21 mouse cellular contexts compared by ENCODE assay signal in the genomic region with DNA sequence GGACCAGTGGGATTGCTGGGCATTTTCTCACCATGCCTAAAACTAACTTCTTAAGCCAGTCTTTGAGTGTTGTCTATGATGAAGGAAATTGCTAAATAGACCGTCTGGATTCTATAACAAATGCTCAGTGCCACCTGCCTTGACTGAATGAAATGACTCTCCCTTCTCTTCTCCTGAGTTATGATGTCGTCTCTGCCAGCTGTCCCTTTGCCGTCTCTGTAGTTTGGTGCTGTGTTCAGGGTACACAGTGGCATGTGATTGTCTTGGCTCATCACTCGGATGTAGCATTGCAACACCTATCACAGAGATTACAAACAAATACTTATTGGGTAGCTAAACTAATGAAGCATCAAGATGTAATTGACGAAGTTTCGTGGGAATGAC.
DNase-seq lines count a peak whose midpoint lies in the region; ATAC-seq and TF ChIP-seq lines count a peak whose summit lies in the region.
"Had no signal": no experiment of that assay in that cellular context is flagged by ENCODE, and none has a peak within 500 bp of the region (broad histone marks: within the 10 kb centered on the region; RNA-seq: fewer than 3 reads in every experiment).

No protein-coding gene starts in this region.

- no peak overlapping the region for H3K9ac ChIP-seq in midbrain, embryonic 13.5 days (replicated peaks)
- no peak overlapping the region for H3K9ac ChIP-seq in forebrain, embryonic 14.5 days (ENCODE audit: low read length)
- H3K9ac ChIP-seq in neural tube, embryonic 15.5 days (replicated peaks), result no peak overlapping the region
- H3K9ac ChIP-seq: embryonic facial prominence, embryonic 15.5 days; heart, embryonic 12.5 days; hindbrain, embryonic 15.5 days had no signal

- no peak for ATAC-seq in midbrain, embryonic 13.5 days
- no peak for ATAC-seq in forebrain, embryonic 14.5 days
- ATAC-seq in neural tube, embryonic 15.5 days (ENCODE audit: low FRiP score), result no peak
- ATAC-seq: activated CD4-positive, CD25-positive, alpha-beta regulatory T cell, adult 4 months; inflammation-experienced regulatory T-cells, adult 6 months; Patski had no signal

- no peak for TF ChIP-seq CTCF in cerebellum, adult 2 months (IDR thresholded peaks at IDR 0.05; ENCODE audit: borderline replicate concordance, insufficient read depth, low read depth, low read length)
- no peak for TF ChIP-seq CTCF in kidney, adult 2 months (conservative IDR thresholded peaks at IDR 0.05; ENCODE audit: insufficient read depth, insufficient read length, low read depth, low read length)

- WGBS in midbrain, embryonic 13.5 days, result 65% methylated on average over 6 of the region's 6 CpGs
- 88% methylated on average over 6 of the region's 6 CpGs for WGBS in midbrain, embryonic 10.5 days
- 86% methylated on average over 6 of the region's 6 CpGs for WGBS in forebrain, embryonic 10.5 days
- WGBS in forebrain, embryonic 14.5 days, result 43% methylated on average over 6 of the region's 6 CpGs
- 82% methylated on average over 6 of the region's 6 CpGs for WGBS in limb, embryonic 10.5 days
- 51% methylated on average over 6 of the region's 6 CpGs for WGBS in cerebellum, adult 2 months
- WGBS in kidney, adult 2 months, result 80% methylated on average over 6 of the region's 6 CpGs
- 53% methylated on average over 6 of the region's 6 CpGs for WGBS in neural tube, embryonic 15.5 days

- peaks cover 15% of the 10 kb centered on the region for H3K4me1 ChIP-seq in midbrain, embryonic 13.5 days (replicated peaks)
- peaks cover 6% of the 10 kb centered on the region; the same call in 1 of the 2 replicates for H3K4me1 ChIP-seq in midbrain, embryonic 10.5 days
- H3K4me1 ChIP-seq in forebrain, embryonic 10.5 days, result peaks cover 40% of the 10 kb centered on the region
- peaks cover 31% of the 10 kb centered on the region for H3K4me1 ChIP-seq in forebrain, embryonic 14.5 days (ENCODE audit: control insufficient read depth, insufficient read depth, low read length)
- H3K4me1 ChIP-seq in limb, embryonic 10.5 days, result peaks cover 48% of the 10 kb centered on the region
- H3K4me1 ChIP-seq in cerebellum, adult 2 months (ENCODE audit: control insufficient read depth, insufficient read depth, low read length), result no peaks in the 10 kb centered on the region
- H3K4me1 ChIP-seq in kidney, adult 2 months (ENCODE audit: control insufficient read depth, insufficient read depth, low read length), result no peaks in the 10 kb centered on the region
- H3K4me1 ChIP-seq in neural tube, embryonic 15.5 days, result 0 out of 2 replicates have a peak, but pooled peaks cover 7% of the 10 kb centered on the region
- H3K4me1 ChIP-seq: heart, embryonic 12.5 days had no signal

- peak overlapping the region; percentile 25 for H3K27ac ChIP-seq in midbrain, embryonic 13.5 days
- no peak overlapping the region for H3K27ac ChIP-seq in midbrain, embryonic 10.5 days (replicated peaks)
- peak overlapping the region; percentile 63 for H3K27ac ChIP-seq in forebrain, embryonic 10.5 days
- 0 out of 2 replicates have a peak overlapping the region, but pooled peaks have one; percentile 28 for H3K27ac ChIP-seq in forebrain, embryonic 14.5 days (ENCODE audit: low read depth, low read length)
- peak overlapping the region; percentile 53; the same call in 1 of the 2 replicates for H3K27ac ChIP-seq in limb, embryonic 10.5 days
- H3K27ac ChIP-seq in cerebellum, adult 2 months (ENCODE audit: insufficient read depth, low read length), result no peak overlapping the region
- no peak overlapping the region for H3K27ac ChIP-seq in kidney, adult 2 months (ENCODE audit: insufficient read depth, low read depth, low read length)
- H3K27ac ChIP-seq in neural tube, embryonic 15.5 days (replicated peaks), result no peak overlapping the region
- H3K27ac ChIP-seq: embryonic facial prominence, embryonic 15.5 days; heart, adult 2 months; hindbrain, embryonic 10.5 days; hindbrain, embryonic 15.5 days had no signal

- no peak overlapping the region for H3K4me3 ChIP-seq in midbrain, embryonic 13.5 days (replicated peaks)
- no peak overlapping the region for H3K4me3 ChIP-seq in midbrain, embryonic 10.5 days
- no peak overlapping the region for H3K4me3 ChIP-seq in forebrain, embryonic 10.5 days
- no peak overlapping the region for H3K4me3 ChIP-seq in forebrain, embryonic 14.5 days (ENCODE audit: low read depth, low read length)
- H3K4me3 ChIP-seq in limb, embryonic 10.5 days, result no peak overlapping the region
- no peak overlapping the region for H3K4me3 ChIP-seq in cerebellum, adult 2 months (replicated peaks; ENCODE audit: insufficient read depth, low read depth, low read length)
- H3K4me3 ChIP-seq in kidney, adult 2 months (ENCODE audit: insufficient read depth, low read depth, low read length), result no peak overlapping the region
- no peak overlapping the region for H3K4me3 ChIP-seq in neural tube, embryonic 15.5 days (replicated peaks)
- H3K4me3 ChIP-seq: embryonic facial prominence, embryonic 15.5 days; heart, adult 2 months; heart, embryonic 12.5 days; hindbrain, embryonic 10.5 days; hindbrain, embryonic 15.5 days had no signal

- DNase-seq in midbrain, embryonic 10.5 days (ENCODE audit: low spot score), result no peak
- no peak for DNase-seq in forebrain, embryonic 10.5 days (ENCODE audit: extremely low spot score, low spot score)
- DNase-seq in forebrain, embryonic 14.5 days (ENCODE audit: low spot score), result no peak
- no peak for DNase-seq in limb, embryonic 10.5 days (ENCODE audit: low spot score)
- no peak for DNase-seq in cerebellum, adult 2 months
- no peak for DNase-seq in kidney, adult 2 months
- DNase-seq: adrenal gland, postnatal 14 days; cerebellum, adult 8-10 months; gastrocnemius, postnatal 10 days; heart, adult 2 months; kidney, adult 11 months had no signal

- TF ChIP-seq POLR2A in cerebellum, adult 2 months (IDR thresholded peaks at IDR 0.05; ENCODE audit: borderline replicate concordance, insufficient read depth, low read length), result no peak
- TF ChIP-seq POLR2A in kidney, adult 2 months (IDR thresholded peaks at IDR 0.05; ENCODE audit: low read depth, low read length), result no peak

- no peaks in the 10 kb centered on the region for H3K36me3 ChIP-seq in midbrain, embryonic 13.5 days
- H3K36me3 ChIP-seq in midbrain, embryonic 10.5 days, result no peaks in the 10 kb centered on the region
- H3K36me3 ChIP-seq in forebrain, embryonic 10.5 days (replicated peaks), result no peaks in the 10 kb centered on the region
- no peaks in the 10 kb centered on the region for H3K36me3 ChIP-seq in forebrain, embryonic 14.5 days (ENCODE audit: control insufficient read depth, insufficient read depth, low read length)
- H3K36me3 ChIP-seq in limb, embryonic 10.5 days, result no peaks in the 10 kb centered on the region
- H3K36me3 ChIP-seq in kidney, adult 2 months (ENCODE audit: control insufficient read depth, insufficient read depth, low read length), result no peaks in the 10 kb centered on the region
- H3K36me3 ChIP-seq in neural tube, embryonic 15.5 days, result no peaks in the 10 kb centered on the region
- H3K36me3 ChIP-seq: embryonic facial prominence, embryonic 15.5 days; heart, embryonic 12.5 days; hindbrain, embryonic 10.5 days; hindbrain, embryonic 15.5 days had no signal

- H3K27me3 ChIP-seq in midbrain, embryonic 13.5 days, result no peaks in the 10 kb centered on the region
- no peaks in the 10 kb centered on the region for H3K27me3 ChIP-seq in midbrain, embryonic 10.5 days (ENCODE audit: low read depth, poor library complexity, severe bottlenecking)
- H3K27me3 ChIP-seq in forebrain, embryonic 10.5 days (ENCODE audit: poor library complexity, severe bottlenecking), result no peaks in the 10 kb centered on the region
- no peaks in the 10 kb centered on the region for H3K27me3 ChIP-seq in forebrain, embryonic 14.5 days (replicated peaks; ENCODE audit: control insufficient read depth, insufficient read depth, low read length)
- no peaks in the 10 kb centered on the region for H3K27me3 ChIP-seq in limb, embryonic 10.5 days (ENCODE audit: low read depth, poor library complexity, severe bottlenecking)
- no peaks in the 10 kb centered on the region; the same call in 1 of the 2 replicates for H3K27me3 ChIP-seq in cerebellum, adult 2 months (ENCODE audit: control insufficient read depth, insufficient read depth, low read length)
- H3K27me3 ChIP-seq in kidney, adult 2 months (replicated peaks; ENCODE audit: control insufficient read depth, insufficient read depth, low read length), result no peaks in the 10 kb centered on the region
- no peaks in the 10 kb centered on the region for H3K27me3 ChIP-seq in neural tube, embryonic 15.5 days (replicated peaks)
- H3K27me3 ChIP-seq: CH12.LX; embryonic facial prominence, embryonic 15.5 days; hindbrain, embryonic 15.5 days; Patski had no signal

- H3K9me3 ChIP-seq in midbrain, embryonic 13.5 days, result no peaks in the 10 kb centered on the region
- no peaks in the 10 kb centered on the region for H3K9me3 ChIP-seq in midbrain, embryonic 10.5 days (replicated peaks)
- H3K9me3 ChIP-seq in forebrain, embryonic 10.5 days, result no peaks in the 10 kb centered on the region; the same call in 1 of the 2 replicates
- H3K9me3 ChIP-seq in forebrain, embryonic 14.5 days (replicated peaks; ENCODE audit: control insufficient read depth, low read length), result no peaks in the 10 kb centered on the region
- H3K9me3 ChIP-seq in limb, embryonic 10.5 days (replicated peaks), result no peaks in the 10 kb centered on the region
- no peaks in the 10 kb centered on the region for H3K9me3 ChIP-seq in neural tube, embryonic 15.5 days (replicated peaks)
- H3K9me3 ChIP-seq: embryonic facial prominence, embryonic 15.5 days; heart, embryonic 12.5 days; hindbrain, embryonic 10.5 days; hindbrain, embryonic 15.5 days had no signal

- no peak overlapping the region for H3K4me2 ChIP-seq in midbrain, embryonic 13.5 days (replicated peaks)
- no peak overlapping the region for H3K4me2 ChIP-seq in forebrain, embryonic 14.5 days (ENCODE audit: low read length)
- no peak overlapping the region for H3K4me2 ChIP-seq in neural tube, embryonic 15.5 days
- H3K4me2 ChIP-seq: embryonic facial prominence, embryonic 15.5 days; heart, embryonic 12.5 days; hindbrain, embryonic 15.5 days had no signal

Comparison
In these comparisons a context has a peak if more than half of its experiments do, and no peak if none do; other contexts are left out.
1. H3K27ac ChIP-seq: peak in midbrain, embryonic 13.5 days (single experiment), forebrain, embryonic 10.5 days (single experiment), forebrain, embryonic 14.5 days (single experiment) and limb, embryonic 10.5 days (single experiment); none in midbrain, embryonic 10.5 days (single experiment), cerebellum, adult 2 months (single experiment), kidney, adult 2 months (single experiment) and neural tube, embryonic 15.5 days (single experiment).